Mouse (Mus musculus) cerebellum, adult 2 months (tissue): ENCODE measurements around the gene Slc17a9. TPM values are rescaled to one million over a fixed set of nuclear protein-coding genes. Genes with fewer than 3 reads are reported as not detected.
A peak's percentile ranks its signal among the peaks of the same experiment; 100 is the strongest.

Source experiments
- DNase-seq, 2 experiments: peaks; one replicate each; pipeline ENCODE4 v3.0.0; 2021
- H3K27ac ChIP-seq: fragments of 200-500 bp; 2 replicates; pipeline ENCODE4 v1.5.1; 2012; ENCODE audit warnings: low read length, control low read depth, inconsistent platforms; ENCODE audit not compliant: insufficient read depth
- H3K27me3 ChIP-seq: fragments of 200-500 bp; 2 replicates; pipeline ENCODE4 v1.6.1; 2012; ENCODE audit warnings: inconsistent platforms, mild to moderate bottlenecking, low read length, moderate library complexity; ENCODE audit not compliant: control insufficient read depth, insufficient read depth
- H3K4me1 ChIP-seq: fragments of 200-500 bp; 2 replicates; pipeline ENCODE4 v1.6.1; 2011; ENCODE audit warnings: low read length; ENCODE audit not compliant: control insufficient read depth, insufficient read depth
- H3K4me3 ChIP-seq: fragments of 200-500 bp; replicated peaks from 2 replicates; pipeline ENCODE3; 2011; ENCODE audit warnings: mild to moderate bottlenecking, low read depth, low read length, control low read depth; ENCODE audit not compliant: insufficient read depth
- CTCF ChIP-seq: fragments of 200-500 bp; IDR thresholded peaks from 2 replicates; pipeline ENCODE4 v1.5.1; 2011; ENCODE audit warnings: low read depth, mild to moderate bottlenecking, control low read depth, low read length, moderate library complexity, borderline replicate concordance; ENCODE audit not compliant: insufficient read depth
- POLR2A ChIP-seq: fragments of 200-500 bp; IDR thresholded peaks from 2 replicates; pipeline ENCODE4 v1.6.1; 2011; ENCODE audit warnings: low read length, control low read depth, borderline replicate concordance; ENCODE audit not compliant: insufficient read depth
- WGBS: fragments of 180-500 bp; shearing (Covaris S2); methylation state at CpG from one replicate; pipeline ENCODE4 v1.1.7; 2018; 5-methylcytosine and 5-hydroxymethylcytosine counted together
- polyA plus RNA-seq: library from polyadenylated mRNA; depleted of rRNA; stranded (reverse); fragments of >200 nt; gene quantifications from 2 replicates; pipeline ENCODE4 v1.2.3, GENCODE M21; 2012

The Slc17a9 gene
- polyA plus RNA-seq, 1 experiment = 1.2 TPM

GRCm38 (mm10) chr2:180765713-180766112 lies 40.6 kb downstream of the Slc17a9 start:
- DNase-seq = no peak
- TF ChIP-seq POLR2A (no peak), CTCF (no peak)
- Histone ChIP-seq H3K27ac (no peak overlapping the region), H3K27me3 (no peaks in the 10 kb centered on the region), H3K4me3 (no peak overlapping the region), H3K4me1 (peaks cover 8% of the 10 kb centered on the region)
- 71% methylated on average over 7 of the region's 7 CpGs for WGBS

- Histone ChIP-seq H3K27ac (no peak overlapping the region), H3K4me1 (no peaks in the 10 kb centered on the region), H3K27me3 (peaks cover 4% of the 10 kb centered on the region; the same call in 1 of the 2 replicates), H3K4me3 (no peak overlapping the region)
- TF ChIP-seq CTCF (no peak), POLR2A (no peak)
- DNase-seq = no peak
- whole genome bisulfite sequencing = 4% methylated on average over 12 of the region's 12 CpGs
These were observed 50.2 kb downstream of the Slc17a9 start for GRCm38 (mm10) chr2:180775223-180775622.

GRCm38 (mm10) chr2:180775641-180776040 lies 50.6 kb downstream of the Slc17a9 start:
- WGBS = 5% methylated on average over 15 of the region's 15 CpGs
- no peak overlapping the region for H3K4me3 ChIP-seq
- H3K27ac ChIP-seq = no peak overlapping the region
- TF ChIP-seq CTCF (no peak), POLR2A (no peak)
- H3K27me3 ChIP-seq = peaks cover 4% of the 10 kb centered on the region; the same call in 1 of the 2 replicates
- no peaks in the 10 kb centered on the region for H3K4me1 ChIP-seq
- DNase-seq = no peak

DNA sequence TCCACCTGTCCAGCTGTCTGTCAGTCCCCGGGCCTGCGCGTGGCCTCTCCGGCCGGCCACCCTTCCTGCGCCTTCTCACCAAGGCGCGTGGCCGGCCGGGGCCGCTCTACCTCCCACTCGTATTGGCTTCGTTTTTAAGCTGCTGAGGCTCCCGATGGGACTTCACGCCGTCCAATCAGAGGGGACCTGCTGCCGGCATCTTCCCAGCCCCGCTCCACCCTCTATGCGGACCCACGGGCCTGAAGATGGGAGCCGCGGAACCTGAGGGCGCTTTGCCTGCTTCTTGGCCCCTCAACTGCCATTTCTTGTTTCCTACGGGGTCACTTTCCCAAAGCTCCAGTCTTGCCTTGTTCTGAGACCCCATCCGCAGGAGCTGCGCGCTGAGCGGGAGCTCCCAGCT lies 51.7 kb downstream of the Slc17a9 start, which contains the start of gene Bhlhe23:
Gene Bhlhe23, minus strand, starts transcription at position 108 of the 400 bp plus-strand sequence.
- no peak for DNase-seq
- no peak within 1 kb of the TSS for H3K27ac ChIP-seq
- TF ChIP-seq POLR2A (no peak), CTCF (no peak)
- H3K4me1 ChIP-seq = no peaks in the 10 kb centered on the region
- H3K27me3 ChIP-seq = peaks cover 4% of the 10 kb centered on the region; the same call in 1 of the 2 replicates
- H3K4me3 ChIP-seq = no peak within 1 kb of the TSS
- 2% methylated on average over 28 of the region's 28 CpGs for WGBS

DNA sequence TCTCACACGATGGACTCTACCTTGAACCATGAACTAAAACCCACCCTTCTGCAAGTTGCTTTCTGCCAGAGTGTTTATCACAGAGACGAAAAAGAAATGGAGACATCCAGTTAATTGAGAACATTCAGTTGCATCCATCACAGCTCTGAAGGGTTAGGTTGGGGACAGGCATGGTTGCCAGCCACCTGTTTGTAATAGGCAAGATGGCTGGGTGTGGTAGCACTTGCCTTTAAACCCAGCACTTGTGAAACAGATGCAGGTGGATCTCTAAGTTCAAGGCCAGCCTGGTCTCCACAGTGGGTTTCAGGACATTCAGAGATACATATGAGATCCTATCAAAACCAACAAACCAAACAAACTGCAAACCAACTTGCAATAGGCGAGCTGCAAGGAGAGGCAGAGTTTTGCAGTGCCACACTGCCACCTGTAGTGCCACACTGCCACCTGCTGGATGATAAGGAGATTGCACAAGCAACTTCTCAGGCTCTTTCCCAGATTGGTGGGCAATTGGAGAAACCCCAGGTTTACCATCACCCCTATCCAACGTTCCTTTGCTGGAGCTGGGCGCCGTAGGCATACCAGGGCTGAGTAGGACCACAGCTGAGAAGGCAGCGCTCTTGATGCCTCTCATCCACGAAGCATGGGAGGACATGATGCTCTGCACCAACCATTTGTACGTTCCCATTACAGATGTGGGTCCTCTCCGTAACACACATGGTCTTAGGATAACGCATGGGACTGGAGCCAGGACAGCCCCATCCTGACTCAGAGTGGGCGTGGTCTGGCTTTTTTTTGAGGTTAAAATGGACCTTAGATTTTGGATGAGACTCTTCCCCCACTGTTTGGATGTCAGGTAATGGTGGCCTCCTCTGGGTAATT lies 54.4 kb downstream of the Slc17a9 start:
- peak; percentile 51 to 66 for DNase-seq
- Histone ChIP-seq H3K4me1 (no peaks in the 10 kb centered on the region), H3K27me3 (peaks cover 4% of the 10 kb centered on the region; the same call in 1 of the 2 replicates), H3K27ac (no peak overlapping the region), H3K4me3 (no peak overlapping the region)
- TF ChIP-seq POLR2A = no peak
- TF ChIP-seq CTCF = peak; percentile 97
- WGBS = 20% methylated on average over 12 of the region's 12 CpGs

- Histone ChIP-seq H3K27ac (no peak overlapping the region), H3K4me3 (no peak overlapping the region), H3K4me1 (no peaks in the 10 kb centered on the region), H3K27me3 (peaks cover 4% of the 10 kb centered on the region; the same call in 1 of the 2 replicates)
- 12% methylated on average over 2 of the region's 2 CpGs for WGBS
- DNase-seq = no peak
- TF ChIP-seq POLR2A (no peak), CTCF (no peak)
These were observed 55.2 kb downstream of the Slc17a9 start for GRCm38 (mm10) chr2:180780282-180780681.

DNA sequence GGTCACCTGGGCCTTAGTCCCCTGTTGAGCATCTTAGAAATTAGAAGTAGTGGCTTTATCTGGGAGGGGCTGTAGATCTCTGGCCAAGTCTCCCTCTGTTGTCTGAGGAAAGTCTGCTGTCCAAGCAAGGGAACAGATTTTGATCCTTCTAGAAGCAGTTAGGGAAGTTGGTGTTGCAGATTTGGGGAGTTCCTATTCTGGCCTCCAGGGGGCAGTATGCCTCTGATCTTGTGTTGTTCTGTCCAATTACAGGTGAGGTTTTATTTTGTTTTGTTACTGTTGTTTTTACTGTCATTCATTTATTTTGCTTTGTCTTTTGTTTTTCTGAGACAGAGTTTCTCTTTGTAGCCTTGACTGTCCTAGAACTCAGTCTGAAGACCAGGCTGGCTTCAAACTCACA lies 61.7 kb downstream of the Slc17a9 start:
- H3K4me1 ChIP-seq = peaks cover 24% of the 10 kb centered on the region
- no peak overlapping the region for H3K4me3 ChIP-seq
- H3K27ac ChIP-seq = no peak overlapping the region
- H3K27me3 ChIP-seq = no peaks in the 10 kb centered on the region
- peak; percentile 52 to 71 for DNase-seq
- TF ChIP-seq POLR2A (no peak), CTCF (peak; percentile 63; the same call in 1 of the 2 replicates)
